Mouse (Mus musculus) embryo, embryonic 9.5 days (tissue): ENCODE results near the gene Sh3bp4.
A peak's percentile ranks its signal among the peaks of the same experiment; 100 is the strongest.

ENCODE experiments used
- DNase-seq: peaks from one replicate; pipeline ENCODE4 v3.0.0-alpha.2; 2017; ENCODE audit errors: extremely low spot score

Sh3bp4 gene

DNA sequence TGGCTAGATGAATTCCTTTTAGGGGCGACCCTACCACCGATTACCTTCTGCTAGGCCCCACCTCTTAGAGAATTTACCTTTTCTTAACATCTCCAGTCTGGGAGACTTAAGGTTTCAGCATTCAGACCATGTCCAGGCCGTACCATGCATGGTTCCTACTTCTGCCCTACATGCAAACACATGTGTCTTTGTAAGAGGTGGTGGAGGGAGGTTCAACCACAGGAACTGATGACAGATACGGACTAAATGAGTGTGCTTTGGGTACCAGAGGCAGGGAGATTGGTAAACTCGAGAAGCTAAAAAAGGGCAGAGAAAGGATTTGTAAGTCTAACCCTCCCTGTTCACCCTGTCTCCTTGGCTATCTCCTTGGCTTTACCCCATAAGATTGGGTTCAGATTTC is 23.5 kb downstream of the Sh3bp4 start:
- DNase-seq = no peak

DNA sequence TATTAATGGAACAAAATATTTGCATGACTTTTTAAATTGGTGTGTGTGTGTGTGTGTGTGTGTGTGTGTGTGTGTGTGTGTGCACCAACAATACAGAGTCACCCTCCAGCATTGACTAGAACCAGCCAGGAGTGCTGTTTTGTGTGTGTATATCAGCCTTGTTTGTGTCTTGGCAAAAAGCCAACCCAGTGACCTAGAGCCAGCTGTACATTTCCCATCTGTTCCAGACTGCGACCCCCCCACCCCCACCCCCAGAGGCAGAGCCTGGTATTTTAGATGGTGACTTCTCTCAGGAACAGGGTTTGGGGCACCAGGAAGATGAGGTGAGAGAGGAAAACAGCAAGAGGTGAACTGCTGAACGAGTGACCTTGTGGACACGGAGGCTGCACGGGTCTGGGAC is 24.2 kb downstream of the Sh3bp4 start:
- DNase-seq = no peak

DNA sequence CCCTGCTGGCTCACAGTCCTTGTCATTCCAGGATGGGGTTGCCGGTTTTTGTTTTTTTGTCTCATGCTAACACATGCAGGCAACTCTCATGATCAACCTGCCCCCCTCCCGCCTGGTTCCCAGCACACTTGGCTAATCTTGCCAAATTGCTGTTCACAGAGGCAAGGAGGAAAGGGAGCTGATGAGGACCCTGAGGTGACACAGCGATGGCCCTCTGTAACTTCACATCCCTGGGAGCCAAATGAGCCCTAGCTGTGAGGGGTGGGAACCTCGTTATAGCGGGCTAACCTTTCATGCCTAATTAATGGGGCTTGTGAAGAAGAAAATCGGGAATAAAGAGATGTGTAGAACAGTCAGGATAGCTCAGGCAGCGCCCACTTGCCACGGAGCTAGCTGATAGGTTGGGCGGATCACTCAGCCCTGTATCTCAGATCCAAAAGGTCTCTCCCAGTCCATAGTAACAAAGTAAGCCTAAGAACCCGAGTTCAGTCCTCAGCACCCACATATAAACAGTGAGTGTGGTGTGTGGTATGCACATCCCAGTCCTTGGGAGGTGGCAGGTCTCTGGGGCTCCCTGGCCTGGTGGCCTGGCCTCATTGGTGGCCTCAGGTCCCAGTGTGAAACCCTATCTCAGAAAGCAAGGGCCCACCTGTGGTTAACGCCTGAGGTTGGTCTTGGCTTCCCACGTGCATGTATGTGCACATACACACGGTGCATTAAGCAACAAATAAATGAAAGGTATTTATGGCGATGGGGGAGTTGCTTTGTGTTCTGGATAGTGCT is 25.6 kb downstream of the Sh3bp4 start:
- no peak for DNase-seq

DNA sequence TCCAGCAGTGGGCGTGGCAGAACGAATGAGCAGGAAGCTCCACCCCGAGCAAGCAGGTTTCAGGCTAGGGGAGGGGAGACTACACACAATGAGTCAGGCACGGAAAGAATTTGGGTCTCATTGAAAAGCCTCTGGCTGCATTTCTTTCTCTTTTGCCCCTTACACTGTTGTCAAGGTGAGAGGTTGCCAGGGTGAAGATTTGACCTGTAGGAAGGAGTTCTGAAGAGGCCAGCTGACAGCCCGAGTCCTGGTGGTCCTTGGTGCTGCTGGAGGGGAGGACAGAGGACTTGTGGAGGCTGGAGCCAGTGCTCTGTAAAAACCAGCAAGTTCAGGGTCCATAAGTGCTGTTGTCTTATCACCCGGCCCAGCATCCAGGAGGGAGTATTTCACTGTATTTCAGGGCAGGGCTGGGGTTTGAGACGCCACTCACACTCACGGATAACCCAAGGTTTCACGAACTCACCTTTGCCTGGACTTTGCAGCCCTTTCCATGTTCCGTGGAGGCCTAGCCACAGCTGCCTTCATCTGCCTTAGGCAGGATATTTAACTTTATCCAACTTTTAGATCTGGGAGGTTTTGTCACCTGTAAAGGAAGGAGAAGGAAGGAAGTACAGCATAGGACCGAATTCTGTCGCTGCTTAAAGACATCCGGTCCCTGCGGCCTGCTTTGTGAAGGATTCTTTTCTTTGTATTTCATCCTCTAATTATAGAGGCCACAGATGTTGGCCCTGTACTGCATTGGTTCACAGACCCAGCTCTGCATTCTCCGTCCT is 32.2 kb downstream of the Sh3bp4 start:
- peak; percentile 66 for DNase-seq

DNA sequence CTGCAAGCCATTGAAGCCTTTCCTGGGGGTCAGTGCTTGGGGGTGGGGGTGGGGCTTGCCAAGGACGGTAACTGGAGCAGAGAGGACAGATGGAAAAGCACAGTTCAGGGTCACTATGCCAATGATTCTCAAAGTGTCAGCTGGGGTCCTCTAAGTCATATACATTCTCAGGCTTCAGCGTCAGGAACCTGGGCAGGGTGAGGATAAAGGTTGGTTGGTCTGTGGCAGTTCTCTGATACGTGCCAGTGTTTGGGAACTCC is 32.7 kb downstream of the Sh3bp4 start:
- no peak for DNase-seq

DNA sequence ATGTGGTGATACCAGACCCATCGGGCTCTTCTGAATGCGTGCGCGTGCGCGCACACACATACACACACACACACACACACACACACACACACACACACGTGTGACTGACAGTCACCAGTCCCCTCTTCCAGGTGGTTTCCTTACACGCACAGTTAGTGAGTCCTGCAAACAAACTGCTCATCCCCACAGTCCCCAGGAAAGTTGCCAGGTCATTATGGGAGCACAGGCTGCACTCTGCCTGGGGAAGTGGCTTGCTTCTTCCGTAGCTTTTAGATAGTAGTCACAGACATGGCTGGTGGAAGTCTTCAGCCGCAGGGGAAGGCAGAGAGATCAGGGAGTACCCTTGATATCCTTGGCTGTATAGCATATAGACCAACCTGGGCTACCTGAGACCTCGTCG is 33.3 kb downstream of the Sh3bp4 start:
- no peak for DNase-seq

DNA sequence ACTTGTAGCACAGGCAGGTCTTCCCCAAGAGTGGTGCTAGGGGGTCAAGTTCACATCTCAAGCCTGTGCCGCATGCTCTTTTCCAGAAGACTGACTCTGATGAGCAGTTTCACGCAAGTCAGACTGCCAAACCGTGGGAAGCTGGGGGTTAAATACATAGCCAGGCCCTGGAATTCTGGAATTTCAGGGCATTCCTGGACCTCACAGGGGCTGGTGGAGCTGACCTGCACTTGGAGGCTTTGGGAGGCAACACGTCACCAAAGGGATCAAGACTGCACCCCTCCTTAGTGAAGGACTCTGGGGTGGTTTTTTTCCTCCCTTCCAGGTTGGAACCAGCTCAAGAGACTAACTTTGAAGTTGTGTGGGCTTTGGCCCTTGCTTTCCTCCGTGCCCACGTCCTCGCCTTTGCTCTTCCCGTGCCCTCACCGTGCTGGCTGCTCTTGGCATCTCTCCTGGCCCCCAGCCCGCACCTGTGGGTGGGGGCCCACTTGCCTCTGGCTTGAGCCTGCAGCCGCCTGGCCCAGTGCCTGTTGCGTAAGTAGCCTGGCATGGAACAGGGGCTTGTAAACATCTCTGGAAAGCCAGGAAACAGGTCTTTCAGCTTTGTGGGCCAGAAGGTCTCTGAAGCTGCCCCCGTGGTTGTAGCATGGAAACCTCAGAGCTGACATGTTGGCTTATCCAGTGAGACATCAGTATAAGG is 34.0 kb downstream of the Sh3bp4 start:
- no peak for DNase-seq

DNA sequence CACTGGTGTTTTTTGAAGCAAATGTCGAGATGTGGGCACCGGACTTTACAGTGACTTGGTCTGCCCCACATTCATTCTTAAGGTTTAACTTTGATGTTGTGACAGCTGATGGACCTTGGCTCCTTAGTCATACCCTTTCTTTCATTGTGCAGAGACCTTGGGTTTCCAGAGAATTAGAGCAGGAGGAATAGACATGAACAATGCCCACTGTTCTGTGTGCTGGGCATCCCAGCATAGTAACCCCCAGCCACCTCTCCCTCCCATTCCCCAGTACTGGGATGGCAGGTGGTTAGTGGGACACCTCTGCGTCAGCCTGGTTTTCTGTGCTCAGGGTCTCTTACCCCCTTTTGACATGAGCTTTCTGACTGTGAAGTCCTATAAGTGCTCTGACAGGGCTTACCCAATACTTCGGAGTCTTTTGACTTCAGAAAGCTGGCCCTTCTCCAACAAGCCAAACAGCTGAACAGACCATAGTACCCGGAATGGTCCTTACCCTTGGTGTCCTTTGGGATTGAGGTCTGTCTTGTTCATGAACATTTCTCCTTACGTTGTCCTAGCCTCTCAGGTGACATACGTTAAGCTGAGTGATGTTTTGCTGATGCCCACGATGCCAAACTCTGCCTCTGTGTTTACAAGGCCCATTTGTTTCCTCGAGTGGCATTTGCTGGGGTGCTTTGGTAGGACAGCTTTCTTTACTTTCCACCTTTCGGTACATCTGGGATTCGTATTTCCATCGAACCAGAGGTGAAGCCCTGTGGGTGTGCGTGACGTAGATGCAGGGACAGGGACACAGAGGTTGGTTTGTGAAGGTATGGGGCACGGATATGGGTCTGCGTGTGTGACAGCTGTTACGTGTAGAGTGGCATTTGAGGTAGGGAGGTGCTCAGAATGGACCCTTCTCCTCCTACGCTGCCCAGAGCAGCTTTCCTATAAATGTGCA is 35.9 kb downstream of the Sh3bp4 start:
- DNase-seq = no peak

DNA sequence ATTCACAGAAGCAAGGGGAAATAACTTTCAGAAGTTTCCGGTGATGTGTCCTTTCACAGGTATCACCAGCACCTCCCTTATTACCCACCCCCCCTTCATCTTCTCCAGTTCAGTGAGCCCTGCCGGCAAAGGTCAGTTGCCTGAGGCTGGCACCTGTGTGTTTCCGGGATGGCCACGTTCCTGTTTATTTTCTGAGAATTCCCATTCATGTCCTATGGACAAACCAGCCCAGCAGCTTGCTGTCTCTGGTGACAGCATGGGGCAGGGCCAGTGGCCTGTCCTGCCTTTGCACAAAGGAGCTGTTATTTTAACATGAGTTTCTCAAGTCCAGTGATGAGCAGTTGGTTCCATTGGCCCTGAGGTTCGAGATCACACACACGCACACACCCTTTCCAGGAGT is 37.3 kb downstream of the Sh3bp4 start:
- DNase-seq = no peak

DNA sequence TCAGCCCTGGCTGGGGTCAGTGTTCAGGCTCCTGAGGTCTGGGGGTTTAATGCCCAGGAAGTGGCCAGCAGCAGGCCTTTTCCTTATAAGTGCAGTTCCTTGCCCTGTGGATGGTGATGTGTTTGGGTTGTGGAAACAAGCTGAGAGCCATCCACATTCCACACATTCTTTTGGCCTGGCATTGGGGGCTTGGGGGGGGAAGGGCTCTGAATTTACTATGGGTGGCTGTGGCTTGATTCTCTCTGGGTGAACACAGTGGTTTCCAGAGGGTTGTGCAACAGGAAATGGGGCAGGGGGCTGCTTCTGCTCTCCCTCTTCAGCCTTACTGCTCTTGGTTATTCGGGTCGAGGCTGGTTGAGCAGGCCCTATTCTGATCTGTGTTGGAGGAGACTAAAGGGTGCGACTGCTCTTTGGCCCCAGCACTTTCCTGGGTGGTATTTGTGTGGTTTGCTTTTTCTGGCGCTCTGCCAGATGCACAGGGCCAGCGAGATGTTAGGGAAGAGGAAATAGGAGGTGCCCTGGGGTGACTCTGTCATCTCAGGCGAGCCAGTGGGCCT is 38.2 kb downstream of the Sh3bp4 start:
- peak; percentile 69 for DNase-seq

DNA sequence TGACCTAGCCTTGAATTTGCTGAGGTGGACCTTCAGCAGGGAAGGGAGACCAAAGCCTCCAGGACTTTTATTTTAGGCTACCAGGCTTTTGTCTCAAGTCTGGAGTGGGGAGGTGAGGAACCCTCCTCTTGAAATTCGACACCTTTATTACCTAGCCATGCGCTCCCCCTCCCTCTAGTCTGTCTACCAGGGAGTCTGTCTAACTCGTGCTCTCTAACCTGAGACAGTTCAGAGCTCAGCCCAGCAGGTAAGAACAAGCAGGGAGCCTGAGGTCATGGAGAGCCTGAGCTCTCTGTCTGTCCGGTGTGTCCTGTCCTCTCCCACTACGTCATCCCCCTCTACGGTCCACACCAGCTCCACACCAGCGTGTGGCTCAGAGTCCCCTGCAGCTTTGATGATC is 39.6 kb downstream of the Sh3bp4 start:
- DNase-seq = no peak

DNA sequence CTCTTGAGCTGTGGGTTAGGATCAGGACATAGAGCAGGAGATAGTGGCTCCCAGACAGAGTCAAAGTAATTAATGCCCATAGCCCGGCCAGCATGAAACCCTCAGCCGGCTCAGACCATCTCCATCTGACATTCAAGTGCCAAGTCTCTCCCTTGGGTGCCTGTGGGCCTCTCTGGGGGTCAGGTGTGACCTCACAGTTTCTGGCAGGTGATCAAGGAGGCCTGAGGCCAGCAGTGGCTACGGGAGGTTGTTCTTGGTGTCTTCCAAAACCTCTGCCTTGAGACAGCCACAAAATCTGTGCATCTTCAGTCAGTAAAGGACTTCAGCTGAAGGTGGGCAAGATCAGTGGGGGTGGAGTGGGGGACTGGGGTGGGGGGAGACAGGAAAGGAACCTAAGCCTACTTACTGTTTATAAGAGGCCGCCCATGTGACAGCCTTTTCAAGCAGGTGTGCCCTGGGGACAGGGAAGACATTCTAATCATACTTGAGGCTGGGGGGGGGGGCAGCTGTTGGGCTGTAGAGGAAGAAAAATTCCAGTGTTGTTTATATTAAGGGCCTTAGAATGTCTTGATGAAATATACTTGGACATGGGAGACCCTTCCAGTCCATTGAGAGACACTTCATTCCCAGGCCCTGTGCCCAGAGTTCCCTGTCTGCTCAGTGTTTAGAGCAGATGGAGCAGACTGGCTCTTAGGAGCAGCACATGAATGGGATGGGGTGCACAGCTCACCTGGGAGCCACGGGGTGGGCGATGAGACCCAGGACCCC is 40.7 kb downstream of the Sh3bp4 start:
- no peak for DNase-seq

DNA sequence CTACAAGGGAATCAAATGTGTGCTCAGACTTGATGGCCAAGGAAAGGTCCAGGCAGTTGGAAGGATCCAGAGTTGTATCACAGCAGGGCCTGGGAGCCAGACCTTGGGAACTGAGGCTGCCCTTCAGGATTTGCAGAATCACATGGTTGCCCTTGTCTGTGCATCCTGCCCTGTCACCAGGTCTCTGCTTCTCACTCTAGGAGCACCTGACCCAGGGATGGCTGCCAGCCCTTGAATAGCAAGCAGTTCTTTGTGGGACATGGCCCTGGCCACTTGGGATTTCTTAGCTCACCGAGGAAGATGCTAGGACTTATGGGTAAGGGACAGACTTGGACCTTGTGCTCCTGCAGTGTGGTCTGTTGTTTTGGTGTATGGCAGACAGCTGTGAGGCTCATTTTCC is 42.3 kb downstream of the Sh3bp4 start:
- no peak for DNase-seq

DNA sequence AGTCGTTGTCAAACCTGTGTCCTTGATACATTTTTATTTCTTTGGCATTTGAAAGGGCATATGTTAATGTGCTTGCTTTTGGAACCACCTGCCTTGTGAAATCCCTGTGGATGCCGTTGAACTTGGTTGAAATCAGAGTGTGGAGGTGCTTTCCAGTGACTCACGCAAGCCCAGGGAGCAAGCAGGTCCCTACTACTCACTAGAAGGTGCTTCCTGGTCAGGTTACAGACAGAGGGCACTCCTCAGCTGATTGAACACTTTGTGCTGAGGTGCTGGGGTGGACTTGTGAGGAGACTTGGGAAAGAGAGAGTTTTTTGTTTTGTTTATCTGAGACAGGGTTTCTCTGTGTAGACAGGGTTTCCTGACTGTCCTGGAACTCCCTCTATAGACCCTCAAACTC is 43.5 kb downstream of the Sh3bp4 start:
- no peak for DNase-seq

DNA sequence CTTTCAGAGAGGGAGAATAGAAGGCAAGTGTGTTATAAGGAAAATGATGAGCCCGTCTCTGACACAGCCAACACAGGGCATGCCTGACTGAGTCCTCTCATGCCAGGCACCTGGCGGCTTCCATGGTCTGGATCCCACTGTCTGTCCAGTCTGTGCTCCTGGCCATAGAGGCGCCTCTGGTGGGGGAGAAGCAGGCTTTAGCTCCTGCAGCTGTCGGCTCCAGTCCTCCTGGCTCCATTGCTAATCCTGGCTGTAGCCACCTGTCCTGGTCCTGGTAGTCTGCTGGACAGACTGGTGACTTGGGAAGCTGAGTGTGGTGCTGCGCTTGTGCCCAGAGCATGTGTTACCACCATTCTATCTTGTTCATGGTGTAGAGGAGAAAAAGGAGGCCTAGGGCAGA is 46.8 kb downstream of the Sh3bp4 start:
- DNase-seq = no peak

DNA sequence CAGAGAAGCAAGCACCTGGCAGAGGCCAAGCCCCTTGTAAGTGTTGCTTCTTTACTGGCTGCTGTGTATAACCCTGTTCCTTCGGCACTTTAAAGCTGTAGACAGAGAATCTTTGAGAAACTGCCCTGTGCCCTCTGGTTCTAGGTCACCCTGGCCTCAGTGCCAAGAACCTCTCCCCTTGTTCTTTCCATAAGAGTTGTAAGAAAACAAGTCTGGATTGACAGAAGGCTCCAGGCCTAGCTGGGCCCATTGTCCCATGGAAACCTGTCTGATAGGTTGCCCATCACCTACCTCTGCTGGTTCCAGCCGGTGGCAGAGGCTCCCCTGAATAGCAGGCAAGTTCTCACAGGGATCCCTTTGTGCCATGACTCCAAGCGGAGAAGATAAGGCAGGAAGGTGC is 47.9 kb downstream of the Sh3bp4 start:
- no peak for DNase-seq

DNA sequence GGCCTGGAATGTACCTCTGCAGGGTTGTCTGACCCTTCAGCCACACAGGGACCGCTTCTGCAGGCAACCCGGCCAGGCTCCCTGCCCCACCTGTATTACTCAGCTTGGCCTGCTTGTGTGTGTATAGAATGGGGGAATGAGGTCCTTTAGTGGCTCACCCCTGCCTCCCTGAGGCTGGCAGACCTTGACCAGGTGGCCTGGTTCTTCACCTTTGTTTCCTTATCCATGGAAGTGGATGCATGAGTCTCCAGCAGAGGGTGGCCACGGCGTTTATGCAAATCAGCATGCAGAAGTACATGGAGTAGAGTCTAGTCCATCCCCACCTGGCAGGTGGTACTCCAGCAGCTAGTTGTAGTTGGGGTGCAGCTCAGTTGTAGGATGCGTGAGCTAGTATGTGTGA is 48.6 kb downstream of the Sh3bp4 start:
- no peak for DNase-seq

DNA sequence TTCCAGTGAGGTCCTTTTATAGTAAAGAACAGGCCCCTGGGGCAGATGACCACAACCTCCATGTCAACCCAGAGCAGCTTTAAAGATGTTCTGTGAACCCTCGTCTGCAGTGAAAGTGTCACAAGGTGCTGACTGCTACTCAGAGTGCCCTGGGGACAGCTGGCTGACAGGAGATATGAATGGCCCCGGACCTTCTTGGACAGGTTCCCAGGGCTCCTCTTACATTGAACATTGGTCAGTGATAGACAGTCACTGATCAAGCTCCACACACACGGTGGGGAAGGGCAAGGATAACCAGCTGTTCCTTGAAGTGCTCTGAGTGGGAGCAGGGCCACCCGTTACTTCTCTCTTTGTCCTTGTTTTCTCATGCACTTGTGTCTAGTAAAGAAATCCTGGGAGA is 50.1 kb downstream of the Sh3bp4 start:
- no peak for DNase-seq

DNA sequence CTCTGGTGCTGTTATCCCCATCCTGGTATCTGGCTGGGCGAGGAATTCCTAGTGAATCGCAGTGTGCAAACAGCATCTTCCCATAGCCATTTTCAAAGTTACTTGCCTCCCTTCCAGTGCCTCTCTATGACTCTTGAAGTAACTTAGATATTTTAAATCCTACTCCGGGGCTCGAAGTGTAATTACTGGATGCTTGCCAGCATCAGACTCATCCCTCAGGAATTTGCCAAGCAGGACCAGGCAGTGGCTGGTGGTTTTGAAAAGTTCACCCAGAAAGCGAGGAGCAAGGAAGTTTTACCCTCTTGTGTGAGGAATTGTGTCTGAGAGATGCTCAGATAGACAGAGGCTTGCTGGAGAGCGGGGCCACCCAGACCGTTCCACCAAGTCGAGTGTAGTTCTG is 51.3 kb downstream of the Sh3bp4 start:
- no peak for DNase-seq

DNA sequence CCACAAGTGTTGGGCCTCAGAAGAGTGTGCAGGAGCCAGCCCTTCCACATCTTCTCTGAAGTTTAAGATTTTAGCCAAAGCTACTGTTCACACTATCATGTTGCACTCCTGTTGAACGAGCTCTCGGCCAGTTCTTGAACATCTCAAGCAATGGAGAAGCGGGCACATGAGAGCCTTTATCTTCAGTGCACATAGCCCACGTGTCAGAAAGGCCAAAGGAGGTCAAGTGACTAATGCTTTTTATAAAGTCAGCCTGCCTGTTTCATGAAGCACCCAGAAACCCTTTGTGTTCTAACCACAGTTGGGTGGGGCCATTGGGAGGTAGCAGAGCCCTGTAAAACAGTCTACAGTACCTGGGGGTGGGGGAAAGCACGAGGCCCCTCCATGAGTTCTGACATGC is 52.2 kb downstream of the Sh3bp4 start:
- DNase-seq = no peak

DNA sequence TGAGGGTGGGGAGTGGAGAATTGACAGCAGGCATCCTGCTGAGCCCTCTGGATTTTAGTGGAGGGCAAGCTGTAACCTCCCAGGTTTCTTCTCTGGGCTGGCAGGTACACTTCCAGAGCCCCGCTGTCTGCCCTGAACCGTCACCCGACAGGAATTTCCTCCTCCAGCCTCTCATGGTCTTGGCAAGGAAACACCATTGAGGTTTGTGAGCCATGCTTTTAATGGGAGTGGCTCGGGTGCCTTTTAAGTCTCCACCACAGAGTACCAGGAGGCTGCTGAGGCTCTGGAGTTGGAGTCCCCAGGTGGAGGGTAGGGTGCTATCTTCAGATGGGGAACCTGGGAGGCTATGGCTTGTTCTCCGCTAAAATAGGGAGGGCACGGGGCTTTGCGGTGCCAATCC is 53.9 kb downstream of the Sh3bp4 start:
- no peak for DNase-seq
